Mouse (Mus musculus) adipocyte (in vitro differentiated cells): ENCODE measurements around the gene Wee1.
"Not testable (repeated sequence)": the region's sequence is repeated elsewhere in the genome, so short reads cannot be mapped to it uniquely, and the experiment has no call there.

Experiments used
- DNase-seq: peaks from one replicate; pipeline ENCODE4 v3.0.0-alpha.2; 2016; ENCODE audit warnings: low spot score

Wee1 gene

DNA sequence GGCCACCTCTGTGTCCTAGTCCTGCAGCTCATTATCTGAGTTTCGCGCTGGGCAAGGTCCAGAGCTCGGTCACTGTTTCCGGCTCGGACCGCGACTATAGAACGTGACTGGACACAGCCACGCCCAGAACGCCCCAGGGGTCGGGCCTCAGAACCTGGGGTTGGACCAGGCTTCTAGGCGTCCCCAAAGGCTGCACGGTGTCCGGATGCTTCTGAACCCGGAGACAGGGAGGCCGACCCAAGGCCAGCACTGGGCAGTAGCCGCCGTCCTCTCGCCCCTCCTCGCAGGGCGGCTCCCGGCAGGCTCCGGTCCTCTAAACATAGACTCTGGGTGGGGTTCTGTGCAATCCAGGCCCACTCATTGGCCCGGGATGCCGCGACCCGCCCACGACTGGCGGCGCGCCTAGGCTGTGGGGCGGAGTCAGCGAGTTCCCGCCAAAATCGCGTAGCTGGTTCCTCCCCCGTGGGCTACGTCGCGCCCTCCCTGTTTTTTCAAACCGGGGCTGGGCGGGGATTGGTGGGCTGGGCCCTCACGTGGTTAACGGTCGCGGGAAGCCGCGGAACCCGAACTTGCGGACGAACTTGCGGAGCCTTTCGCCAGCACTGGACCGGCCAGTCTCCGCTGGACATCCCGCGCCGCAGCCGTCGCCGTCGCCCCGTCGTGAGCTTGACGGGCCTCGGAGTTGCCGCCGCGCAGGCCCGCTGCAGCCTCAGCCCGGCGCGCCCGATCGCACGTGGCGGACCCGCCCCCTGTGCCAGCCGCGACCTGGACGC lies at the start of gene Wee1:
TSS of gene Wee1 (plus strand) at position 531 of the 773 bp plus-strand sequence.
- peak; percentile 94 for DNase-seq

DNA sequence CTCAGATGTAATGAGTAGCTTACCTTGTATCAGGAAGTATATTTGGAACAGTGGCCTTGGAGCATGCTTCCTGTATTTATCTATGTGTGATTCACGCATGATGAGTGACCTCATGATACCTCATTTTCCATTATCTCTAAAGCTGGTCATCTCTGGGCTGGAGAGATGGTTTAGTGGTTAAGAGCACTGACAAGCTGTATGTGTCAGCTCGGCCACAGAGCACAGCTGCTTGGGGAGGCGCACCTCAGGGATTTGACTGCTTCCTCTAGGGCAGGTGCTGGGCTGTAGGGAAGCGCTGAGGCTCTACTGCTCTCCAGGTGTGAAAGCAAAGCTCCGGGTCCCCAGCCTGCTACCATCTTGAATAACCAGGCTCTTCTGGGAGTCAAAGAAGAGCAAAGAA lies 43.7 kb upstream of the Wee1 start:
- DNase-seq: no peak

DNA sequence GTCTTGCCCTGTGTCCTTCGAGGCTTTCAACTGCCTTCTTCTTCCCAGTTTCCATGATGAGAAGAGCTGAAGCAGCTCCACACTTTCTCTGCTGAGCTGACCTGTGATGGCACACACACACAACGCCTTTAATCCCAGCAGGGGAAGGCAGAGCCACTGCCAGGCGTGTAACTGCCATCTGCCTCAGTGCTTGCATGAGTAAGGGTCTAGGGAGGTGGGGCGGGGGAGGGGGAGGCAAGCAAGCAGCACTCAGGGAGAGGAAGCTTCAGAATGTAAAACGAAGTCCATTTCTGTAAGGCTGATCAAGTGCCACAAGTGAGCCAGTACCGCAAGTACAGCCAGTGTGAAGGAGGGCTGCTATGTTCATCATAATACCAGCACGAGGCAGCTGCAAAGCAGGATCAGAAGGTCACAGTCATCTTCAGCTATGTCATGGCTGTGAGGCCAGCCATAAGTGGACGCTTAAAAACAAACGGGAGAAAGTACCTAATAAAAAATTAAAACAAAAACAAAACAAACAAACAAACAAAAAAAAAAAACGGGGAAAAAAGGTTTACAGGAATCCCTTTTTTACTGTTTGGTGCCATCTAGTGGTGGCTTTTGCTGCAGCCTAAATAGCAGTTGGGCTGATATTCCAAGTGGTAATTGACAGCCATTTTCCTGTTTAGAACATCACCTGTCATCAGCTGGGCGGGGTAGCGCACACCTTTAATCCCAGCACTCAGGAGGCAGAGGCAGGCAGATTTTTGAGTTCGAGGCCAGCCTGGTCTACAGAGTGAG lies 38.3 kb upstream of the Wee1 start:
- DNase-seq: peak; percentile 79

DNA sequence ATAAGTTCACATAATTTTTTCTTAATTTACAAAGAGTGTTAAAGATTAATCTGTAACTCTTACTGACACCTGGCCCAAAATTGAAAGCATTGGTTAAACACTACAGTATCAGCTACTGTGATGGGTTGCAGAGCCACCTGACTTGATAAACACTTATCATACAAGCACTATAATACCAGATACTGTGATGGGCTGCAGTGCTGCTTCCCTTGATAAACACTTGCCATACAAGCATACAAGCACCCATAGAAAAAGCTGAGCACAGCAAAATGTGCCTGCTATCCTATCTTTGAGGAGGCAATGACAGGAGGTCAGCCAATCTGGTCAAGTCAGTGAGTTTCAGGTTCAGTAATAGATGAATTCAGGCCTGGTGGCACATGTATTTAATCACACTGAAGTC lies 36.6 kb upstream of the Wee1 start:
- no peak for DNase-seq

DNA sequence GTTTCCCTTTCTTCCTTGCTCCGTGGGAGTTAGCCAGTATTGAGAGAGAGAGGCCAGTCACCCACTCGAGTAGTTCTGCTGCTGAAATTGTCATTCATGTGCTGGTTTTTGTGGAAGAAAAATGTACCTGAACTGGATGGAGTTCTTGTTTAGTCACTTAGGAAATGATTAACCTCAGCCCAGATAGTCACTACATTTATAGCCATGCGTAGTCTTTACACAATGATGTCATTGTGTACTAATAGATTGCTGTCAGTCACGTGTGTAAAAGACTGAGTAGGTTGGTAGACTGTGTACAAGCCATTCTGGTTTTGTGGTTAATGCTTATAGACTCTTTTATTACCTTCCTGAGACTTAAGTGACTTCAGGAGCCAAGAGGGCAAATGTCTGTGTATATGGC lies 33.9 kb upstream of the Wee1 start:
- DNase-seq: no peak

DNA sequence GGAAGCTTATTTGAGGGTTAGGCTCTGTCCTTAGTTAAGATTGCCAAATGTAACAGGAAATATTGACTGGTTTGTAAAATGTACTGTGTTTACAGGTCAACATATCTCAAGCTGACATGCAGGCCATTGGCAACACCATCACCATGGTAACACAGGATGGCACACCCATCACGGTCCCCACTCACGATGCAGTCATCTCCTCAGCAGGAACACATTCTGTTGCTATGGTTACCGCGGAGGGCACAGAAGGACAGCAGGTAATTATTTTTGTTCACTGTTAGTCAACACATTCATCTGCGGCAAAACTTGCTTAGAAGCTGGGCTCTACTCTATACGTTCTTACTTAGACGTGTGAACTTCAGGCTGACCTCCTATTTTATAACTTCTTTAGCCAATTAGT lies 30.2 kb upstream of the Wee1 start:
- no peak for DNase-seq

DNA sequence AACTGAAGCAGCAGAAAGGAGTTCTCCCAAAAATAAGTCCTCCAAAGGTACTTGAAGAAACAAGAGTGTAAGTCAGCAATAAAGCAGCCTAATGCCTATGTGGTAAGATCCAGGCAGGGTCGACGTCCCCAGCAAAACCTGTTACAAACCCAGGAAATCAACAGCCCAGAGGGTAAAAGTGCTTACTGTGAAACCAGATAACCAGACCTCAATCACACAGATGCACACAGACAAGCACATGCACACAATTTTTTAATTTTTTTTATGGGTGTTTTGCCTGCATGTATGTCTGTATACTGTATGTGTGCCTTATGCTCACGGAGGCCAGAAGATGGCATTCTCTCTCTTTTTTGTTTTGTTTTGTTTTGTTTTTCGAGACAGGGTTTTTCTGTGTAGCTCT lies 25.5 kb upstream of the Wee1 start:
- DNase-seq: no peak

DNA sequence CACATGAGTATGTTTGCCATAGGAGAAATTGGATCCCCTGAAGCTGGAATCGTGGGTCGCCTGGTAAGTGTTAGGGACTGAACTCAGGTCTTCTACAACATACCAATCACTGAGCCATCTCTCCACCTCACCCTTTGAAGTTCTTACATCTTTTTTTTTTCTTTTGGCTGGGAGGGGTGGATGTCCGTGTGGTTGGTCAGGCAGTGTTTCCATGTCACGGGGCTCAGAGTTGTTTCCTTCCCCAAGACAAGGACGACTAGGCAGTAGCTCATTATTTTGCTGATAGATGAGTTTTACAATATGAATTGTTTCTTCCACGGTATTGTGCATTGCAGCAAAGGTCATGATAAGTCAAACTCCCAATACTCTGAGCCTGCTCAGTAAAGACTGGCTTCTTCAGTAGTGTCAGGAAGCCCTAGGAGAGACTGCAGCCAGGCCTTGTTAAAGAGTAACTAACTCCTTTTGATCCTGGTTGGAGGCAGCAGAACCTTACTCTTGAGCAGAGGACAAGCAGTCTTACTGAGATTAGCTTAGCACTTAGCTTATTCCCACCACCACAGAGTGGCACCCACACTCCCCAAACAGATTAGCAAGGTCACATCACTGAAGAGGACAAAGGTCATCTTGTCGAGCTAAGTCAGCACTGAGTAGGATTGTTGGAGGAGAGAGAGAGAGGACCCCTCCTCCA lies 24.6 kb upstream of the Wee1 start:
- no peak for DNase-seq

DNA sequence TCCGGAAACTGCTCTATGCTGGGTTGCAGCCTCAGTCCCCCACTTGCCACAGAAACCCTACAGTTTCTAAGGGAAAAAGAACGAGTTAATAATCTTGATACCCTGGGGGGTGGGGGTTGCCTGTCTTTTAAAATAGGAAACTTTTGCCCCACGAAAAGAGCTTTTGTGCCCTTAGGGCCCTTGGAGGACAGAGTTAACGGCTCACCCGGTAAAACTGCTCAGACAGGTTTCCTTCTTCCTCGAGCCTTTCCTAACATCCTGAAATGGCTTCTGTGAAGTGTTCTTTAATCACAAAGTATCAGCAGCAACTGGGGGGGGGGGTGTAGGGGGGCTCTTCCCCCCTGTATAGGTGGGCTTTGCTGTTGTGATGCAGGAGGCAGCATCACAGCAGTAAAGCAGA lies 21.0 kb upstream of the Wee1 start:
- no peak for DNase-seq

DNA sequence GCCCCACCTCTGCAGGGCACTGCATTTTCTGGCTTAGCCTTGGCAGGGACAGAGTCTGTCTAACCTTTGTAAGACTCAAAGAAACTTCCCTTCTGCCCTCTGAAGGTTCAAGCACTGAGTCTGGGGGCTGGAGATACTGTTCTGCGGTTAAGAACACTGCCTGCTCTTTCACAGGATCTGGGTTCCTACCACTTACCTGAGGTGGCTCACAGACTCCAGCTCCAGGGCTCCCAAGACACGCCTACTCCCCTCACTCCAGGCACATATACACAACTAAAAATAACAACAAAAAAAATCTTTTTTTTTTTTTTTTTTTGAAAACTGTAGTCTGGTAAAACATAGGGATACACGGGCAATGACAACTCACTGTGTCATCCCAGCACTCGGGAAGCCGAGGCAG lies 20.6 kb upstream of the Wee1 start:
- DNase-seq: no peak

DNA sequence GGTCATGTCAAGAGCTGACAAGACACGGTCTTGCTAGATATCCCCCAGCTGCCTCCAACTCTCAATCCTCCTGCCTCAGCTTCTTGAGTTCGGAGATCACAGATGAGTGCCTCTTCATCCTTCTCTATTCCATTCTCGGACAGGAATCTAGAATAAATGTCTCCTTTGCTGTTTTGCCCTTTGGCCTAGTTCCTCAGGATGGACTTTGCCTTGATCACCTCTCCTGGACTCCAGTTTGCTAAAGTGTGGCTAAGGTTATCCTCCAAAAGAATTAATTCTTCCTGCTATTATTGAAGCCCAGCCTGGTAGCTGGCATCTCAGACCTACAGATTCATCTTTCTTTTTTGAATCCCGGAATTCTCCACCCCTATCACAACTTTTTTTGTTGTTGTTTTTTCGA lies 16.8 kb upstream of the Wee1 start:
- DNase-seq: no peak

DNA sequence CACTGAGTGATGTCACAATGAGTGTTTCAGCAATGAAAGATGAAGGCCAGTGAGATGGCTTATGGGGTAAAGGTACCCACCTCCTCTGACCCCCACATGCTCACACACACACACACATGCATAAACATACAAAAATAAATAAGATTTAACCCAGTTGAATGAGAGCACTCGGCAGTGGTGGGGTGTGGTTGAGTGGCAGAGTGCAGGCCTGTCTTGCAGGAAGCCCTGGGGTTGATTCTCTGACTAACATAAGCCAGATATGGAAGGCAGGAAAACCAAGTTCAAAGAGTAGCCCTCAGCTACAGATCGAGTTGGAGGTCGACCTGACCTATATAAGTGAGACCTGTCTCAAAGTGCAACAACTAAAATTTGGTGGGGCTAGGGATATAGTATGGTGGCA lies 15.2 kb upstream of the Wee1 start:
- DNase-seq: no peak

DNA sequence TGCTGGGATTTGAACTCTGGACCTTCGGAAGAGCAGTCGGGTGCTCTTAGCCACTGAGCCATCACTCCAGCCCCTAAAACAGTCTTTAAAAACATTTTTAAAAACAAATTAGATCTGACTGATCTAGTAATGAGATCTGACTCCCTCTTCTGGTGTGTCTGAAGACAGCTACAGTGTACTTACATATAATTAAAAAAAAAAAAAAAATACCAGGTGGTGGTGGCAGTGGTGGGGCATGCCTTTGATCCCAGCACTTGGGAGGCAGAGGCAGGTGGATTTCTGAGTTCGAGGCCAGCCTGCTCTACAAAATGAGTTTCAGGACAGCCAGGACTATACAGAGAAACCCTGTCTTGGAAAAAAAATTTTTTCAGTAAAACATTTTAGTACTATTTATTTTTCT lies 13.3 kb upstream of the Wee1 start:
- DNase-seq: not testable (repeated sequence)

DNA sequence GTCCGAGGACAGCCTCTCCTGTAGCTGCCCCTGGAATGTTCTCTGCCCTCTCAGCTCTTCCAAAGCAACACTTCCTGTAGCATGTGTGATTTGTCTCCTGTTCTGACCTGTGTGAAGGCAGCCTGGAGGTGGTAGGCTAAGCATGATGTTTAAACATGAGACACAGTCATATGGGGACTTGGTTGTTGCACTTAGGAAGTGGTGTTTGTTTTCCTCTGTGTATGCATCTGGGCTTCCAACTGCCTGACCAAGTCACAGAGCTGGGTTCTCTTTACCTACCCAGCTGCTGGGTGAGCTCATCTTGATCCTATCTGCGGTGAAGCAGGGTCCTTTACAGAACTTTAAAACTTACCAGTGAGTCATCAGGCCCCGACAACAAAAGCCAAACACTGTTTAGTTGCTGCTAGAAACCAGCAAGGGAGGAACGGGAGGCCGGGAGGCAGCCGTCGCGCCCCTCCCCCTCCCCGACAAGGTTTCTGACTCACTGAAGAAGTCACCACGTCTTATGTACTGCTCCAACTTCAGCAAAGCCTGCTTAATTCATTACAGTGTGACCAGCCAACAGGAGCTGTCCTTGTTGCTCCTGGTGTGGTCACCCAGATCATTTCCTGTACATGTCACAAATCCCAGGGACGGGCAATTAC lies 12.8 kb upstream of the Wee1 start:
- peak; percentile 58 for DNase-seq

DNA sequence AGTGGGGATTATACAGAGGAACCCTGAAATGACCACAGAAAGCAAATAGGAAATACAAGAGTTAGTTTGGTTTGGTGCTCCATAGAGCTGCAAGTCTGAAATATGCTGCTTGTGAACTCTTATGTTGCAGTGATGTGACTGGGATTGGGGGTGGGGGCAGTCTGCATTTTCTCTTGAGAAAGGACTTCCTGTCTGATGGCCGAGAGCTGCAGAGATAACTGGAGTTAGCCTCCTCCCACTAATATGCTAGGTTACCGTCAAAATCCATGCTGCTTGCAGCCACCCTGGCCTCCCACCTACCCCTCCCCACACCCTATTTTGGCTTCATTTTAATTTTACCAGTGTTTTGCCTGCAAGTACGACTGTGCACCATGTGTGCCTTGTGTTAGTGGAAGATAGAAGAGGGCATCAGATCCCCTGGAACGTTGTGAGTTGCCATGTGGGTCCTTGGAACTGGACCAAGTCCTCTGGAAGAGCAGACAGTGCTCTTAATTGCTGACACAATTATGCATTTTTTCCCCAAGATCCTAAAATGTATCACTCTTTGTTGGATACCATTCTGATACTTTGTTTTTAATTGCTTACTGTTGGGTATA lies 11.7 kb upstream of the Wee1 start:
- DNase-seq: no peak

DNA sequence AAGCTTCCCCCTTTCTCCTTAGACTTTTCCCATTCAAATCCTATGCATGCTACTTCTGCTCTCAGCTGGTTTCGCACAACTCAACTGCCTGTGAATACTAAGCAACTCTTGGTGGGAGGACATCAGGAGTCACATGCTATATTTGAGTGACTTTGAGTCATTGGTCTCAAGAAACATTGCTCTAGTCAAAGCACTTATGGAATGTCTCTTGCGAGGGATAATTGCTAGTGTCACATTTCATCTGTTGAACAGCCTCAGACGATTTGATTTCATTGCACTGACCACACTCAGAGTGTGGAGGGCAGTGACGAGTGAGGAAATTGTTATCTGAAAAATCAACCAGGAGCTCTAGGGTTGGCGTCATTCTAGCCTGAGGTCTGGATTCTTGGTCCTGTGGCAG lies 7.1 kb upstream of the Wee1 start:
- peak; percentile 26 for DNase-seq

DNA sequence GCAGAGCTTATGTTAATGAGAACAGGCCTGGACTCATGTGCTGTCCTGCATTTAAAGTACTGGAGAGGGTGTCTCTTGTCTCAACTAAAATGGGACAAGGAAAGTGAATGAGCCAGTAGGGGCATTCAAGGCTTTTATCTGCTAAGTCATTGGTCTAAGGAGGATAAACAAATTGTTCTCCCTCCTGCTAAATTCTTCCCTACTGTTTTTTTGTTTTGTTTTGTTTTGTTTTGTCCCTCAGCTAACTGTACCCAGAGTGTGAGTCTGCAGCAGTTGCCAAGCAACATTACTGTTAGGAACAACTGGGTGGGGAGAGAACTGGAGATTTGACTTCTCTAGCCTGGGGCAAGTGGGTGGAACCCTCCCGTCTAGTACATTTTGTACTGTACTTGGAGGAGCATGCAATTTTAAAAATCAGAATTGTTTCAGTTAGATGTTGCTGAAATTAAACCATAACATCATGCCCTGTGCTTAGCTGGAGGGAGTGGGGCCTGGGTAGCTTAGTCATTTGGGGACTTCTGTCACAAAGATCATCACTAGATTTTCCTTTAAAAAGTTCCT lies 5.0 kb upstream of the Wee1 start:
- DNase-seq: peak; percentile 74

DNA sequence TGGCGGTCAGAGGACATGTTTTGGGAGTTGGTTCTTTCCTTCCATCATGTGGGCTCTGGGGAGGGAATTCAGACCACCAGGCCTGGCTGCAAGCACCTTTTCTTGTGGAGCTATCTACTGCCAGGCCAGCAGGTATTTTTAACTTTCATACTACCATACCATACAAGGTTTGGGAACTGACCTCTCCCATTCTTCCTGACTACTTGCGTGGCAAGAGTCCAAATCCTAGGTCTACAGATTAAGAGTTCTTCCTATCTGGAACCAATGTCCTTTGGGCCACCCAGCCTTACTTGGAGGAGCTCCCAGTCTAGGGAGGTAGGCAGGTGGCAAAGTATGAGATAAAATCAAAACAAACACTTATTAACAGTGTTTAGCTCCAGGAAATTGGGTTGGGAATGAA lies 3.4 kb upstream of the Wee1 start:
- no peak for DNase-seq

DNA sequence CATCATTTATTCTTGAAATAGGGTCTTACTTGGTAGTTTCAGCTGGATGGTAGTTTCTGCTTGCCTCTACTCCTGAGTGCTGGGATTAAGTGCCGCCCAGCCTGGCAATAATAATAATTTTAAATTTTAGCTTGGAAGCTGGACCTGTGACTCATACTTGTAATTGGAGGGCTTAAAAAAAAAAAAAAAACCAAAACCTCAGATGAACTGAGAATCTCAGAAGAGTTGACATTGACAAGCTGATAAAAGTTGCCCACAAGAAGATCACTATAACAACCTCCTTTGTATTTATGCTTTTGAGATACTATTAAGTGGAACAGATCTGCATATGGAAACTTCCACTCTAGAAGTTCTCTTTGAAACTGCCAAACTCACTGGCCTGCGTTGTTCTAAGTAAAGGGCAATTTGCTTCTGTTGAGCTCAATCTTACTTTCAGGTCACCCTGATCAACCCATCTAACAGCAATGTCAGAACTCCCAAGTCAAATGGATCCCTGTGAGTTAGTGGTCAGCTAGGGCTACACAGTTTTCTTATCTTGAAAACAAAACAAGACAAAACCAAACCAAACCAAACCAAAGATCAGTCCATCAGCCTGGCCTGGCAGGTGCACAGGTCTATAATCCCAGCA lies 1.6 kb upstream of the Wee1 start:
- no peak for DNase-seq

DNA sequence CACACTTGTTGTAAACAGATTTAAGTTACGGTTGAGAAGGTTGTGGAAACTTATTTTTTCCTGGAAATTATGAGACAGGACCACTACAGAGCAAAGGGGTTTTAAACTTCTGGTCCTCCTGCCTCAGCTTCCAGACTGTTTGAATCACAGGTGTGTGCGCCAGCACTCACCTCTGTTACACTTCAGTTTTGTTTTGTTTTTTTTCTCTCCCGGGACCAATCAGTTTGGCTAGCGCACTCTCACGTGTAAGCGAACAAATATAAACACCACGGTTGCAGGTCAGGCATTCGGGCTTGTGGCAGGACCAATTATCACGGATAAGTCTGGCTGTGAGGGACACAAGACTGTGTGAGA lies 707 bp upstream of the Wee1 start:
- DNase-seq: no peak

DNA sequence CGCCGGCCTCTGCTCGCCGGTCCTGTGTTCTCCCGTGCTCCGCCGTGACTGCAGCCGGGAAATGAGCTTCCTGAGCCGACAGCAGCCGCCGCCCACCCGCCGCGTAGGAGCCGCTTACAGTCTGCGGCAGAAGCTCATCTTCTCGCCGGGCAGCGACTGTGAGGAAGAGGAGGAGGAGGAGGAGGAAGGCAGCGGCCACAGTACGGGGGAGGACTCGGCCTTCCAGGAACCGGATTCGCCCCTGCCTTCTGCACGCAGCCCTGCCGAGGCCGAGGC lies 381 bp downstream of the Wee1 start:
- no peak for DNase-seq
